Mouse (Mus musculus): ENCODE data around the gene Slc13a2.

DNA sequence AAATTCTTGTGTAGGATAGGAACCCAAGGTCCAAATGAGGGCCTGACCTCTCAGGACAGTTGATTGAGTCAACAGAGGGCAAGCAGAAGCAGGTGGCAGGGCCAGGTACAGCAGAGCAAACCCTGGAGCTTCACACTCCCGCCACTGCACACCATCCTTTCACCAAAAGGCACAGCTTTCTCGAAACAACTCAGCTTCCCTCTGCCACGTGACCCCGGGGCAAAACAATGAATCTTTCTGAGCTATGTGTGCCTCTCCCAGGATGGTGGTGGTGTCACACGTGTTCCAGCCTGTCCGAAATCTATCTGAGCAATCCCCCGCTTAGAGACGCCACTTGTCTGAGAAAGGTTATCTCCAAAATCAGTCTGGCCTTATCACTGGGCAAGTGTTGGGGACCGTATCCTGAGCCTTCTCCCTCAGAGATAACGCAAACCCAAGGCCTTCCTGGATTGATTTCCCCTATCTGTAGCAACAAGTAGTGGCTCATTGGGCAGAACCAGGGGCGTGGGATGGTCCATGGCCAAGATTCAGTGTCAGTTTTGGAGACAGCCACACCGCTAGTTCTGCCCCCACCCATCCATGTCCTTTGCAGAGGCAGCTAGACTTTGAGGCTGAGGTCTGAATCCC, 1.6 kb downstream of the Slc13a2 start:
- TF ChIP-seq POLR2A (IDR thresholded peaks at IDR 0.05; ENCODE audit: low read depth, low read length) (no peak), CTCF (conservative IDR thresholded peaks at IDR 0.05; ENCODE audit: insufficient read depth, insufficient read length, low read depth, low read length) (no peak)
